1 mouse cellular context compared by ENCODE assay signal in the genomic region with DNA sequence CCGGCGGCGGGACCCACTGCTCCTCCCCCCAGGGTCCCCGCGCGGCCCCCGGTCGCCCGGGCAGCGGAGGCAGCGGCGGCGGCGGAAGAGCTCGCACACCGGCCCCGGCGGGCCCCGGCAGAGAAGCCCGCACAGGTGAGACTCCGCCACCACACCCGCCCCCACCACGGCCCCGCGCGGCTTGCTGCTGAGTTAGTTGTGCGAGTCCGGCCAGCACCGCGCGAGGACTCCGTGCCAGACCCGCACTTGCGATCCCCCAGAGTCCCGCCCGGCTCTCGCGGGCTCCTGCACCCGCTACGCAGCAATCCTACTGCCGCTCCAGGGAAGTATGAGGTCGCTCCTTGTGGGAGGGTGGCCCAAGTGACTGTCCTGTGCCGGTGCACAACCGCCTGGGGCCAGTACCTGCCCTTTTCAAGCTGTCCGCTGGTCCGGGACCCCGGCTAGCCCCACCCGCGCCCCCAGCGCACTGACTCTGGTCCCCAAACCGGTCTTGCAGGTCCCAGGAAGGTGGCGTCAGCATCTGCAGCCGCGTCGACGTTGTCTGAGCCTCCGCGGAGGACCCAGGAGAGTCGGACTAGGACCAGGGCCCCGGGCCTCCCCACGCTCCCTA.
TF ChIP-seq lines count a peak whose summit lies in the region.

No protein-coding gene starts in this region.

TF ChIP-seq in CH12.LX, 34 proteins besides CTCF, POLR2A, EP300 and RAD21 (continued from another document):
- TF ChIP-seq UBTF (IDR thresholded peaks at IDR 0.05; ENCODE audit: low read depth, low read length): no peak
- TF ChIP-seq TCF12 (IDR thresholded peaks at IDR 0.05; ENCODE audit: low read depth, low read length): no peak
- TF ChIP-seq RCOR1 (conservative IDR thresholded peaks at IDR 0.05; ENCODE audit: low read depth, low read length): no peak
- TF ChIP-seq KAT2A (IDR thresholded peaks at IDR 0.05; ENCODE audit: insufficient replicate concordance, low read length): no peak
- TF ChIP-seq SIN3A (IDR thresholded peaks at IDR 0.05; ENCODE audit: low read length): no peak
